Mouse (Mus musculus) myocyte (in vitro differentiated cells): ENCODE measurements around the gene 2210408I21Rik.

Experiments
- CEBPB ChIP-seq: IDR thresholded peaks from 2 replicates; pipeline ENCODE4 v1.6.1; 2011; ENCODE audit warnings: mild to moderate bottlenecking, moderate library complexity; ENCODE audit not compliant: poor library complexity, insufficient read depth, severe bottlenecking
- MAX ChIP-seq: IDR thresholded peaks from one replicate; pipeline ENCODE4 v1.6.1; 2011; ENCODE audit warnings: low read depth, mild to moderate bottlenecking, control low read depth
- MYOD1 ChIP-seq, 3 experiments: IDR thresholded peaks; one replicate each; pipeline ENCODE4 v1.6.1; 2011; ENCODE audit warnings: control low read depth in 2 of 3, low read depth in 2 of 3, mild to moderate bottlenecking in 2 of 3, moderate library complexity in 1 of 3; ENCODE audit not compliant: insufficient read length in 2 of 3, control insufficient read depth in 1 of 3
- MYOG ChIP-seq, 3 experiments: IDR thresholded peaks; one replicate each; pipeline ENCODE4 v1.6.1; 2011; ENCODE audit warnings: control low read depth in 2 of 3, low read depth in 2 of 3, mild to moderate bottlenecking in 2 of 3; ENCODE audit not compliant: insufficient read length in 2 of 3, control insufficient read depth in 1 of 3, insufficient read depth in 1 of 3
- POLR2A ChIP-seq: IDR thresholded peaks from one replicate; pipeline ENCODE4 v1.6.1; 2011; ENCODE audit warnings: low read depth, mild to moderate bottlenecking, control low read depth, moderate library complexity; ENCODE audit not compliant: insufficient read length
- POLR2AphosphoS2 ChIP-seq: IDR thresholded peaks from one replicate; pipeline ENCODE4 v1.6.1; 2011; ENCODE audit warnings: low read depth, control low read depth; ENCODE audit not compliant: insufficient read length
- REST ChIP-seq: IDR thresholded peaks from one replicate; pipeline ENCODE4 v1.6.1; 2011; ENCODE audit warnings: mild to moderate bottlenecking, control low read depth, moderate library complexity; ENCODE audit not compliant: insufficient read depth, insufficient read length
- TCF12 ChIP-seq: IDR thresholded peaks from one replicate; pipeline ENCODE4 v1.6.1; 2011; ENCODE audit warnings: mild to moderate bottlenecking, control low read depth; ENCODE audit not compliant: poor library complexity, insufficient read depth, severe bottlenecking
- USF1 ChIP-seq: IDR thresholded peaks from one replicate; pipeline ENCODE4 v1.6.1; 2011; ENCODE audit warnings: low read depth, mild to moderate bottlenecking, control low read depth, moderate library complexity

GRCm38 (mm10) chr13:77389209-77389608 lies 253.9 kb downstream of the 2210408I21Rik start:
- TF ChIP-seq REST, result no peak
- TF ChIP-seq POLR2A, result no peak
- no peak for TF ChIP-seq MAX
- no peak for TF ChIP-seq POLR2AphosphoS2
- TF ChIP-seq MYOG (IDR thresholded peaks at IDR 0.05; ENCODE audit: control insufficient read depth in 1 of 3, insufficient read depth in 1 of 3, insufficient read length in 2 of 3, low read depth in 2 of 3), result no peak
- no peak for TF ChIP-seq TCF12
- no peak for TF ChIP-seq MYOD1 (IDR thresholded peaks at IDR 0.05; ENCODE audit: control insufficient read depth in 1 of 3, insufficient read length in 2 of 3, low read depth in 2 of 3)
- TF ChIP-seq USF1, result no peak
- no peak for TF ChIP-seq CEBPB
